ENCODE assay signal across 1 mouse cellular context in the genomic region with DNA sequence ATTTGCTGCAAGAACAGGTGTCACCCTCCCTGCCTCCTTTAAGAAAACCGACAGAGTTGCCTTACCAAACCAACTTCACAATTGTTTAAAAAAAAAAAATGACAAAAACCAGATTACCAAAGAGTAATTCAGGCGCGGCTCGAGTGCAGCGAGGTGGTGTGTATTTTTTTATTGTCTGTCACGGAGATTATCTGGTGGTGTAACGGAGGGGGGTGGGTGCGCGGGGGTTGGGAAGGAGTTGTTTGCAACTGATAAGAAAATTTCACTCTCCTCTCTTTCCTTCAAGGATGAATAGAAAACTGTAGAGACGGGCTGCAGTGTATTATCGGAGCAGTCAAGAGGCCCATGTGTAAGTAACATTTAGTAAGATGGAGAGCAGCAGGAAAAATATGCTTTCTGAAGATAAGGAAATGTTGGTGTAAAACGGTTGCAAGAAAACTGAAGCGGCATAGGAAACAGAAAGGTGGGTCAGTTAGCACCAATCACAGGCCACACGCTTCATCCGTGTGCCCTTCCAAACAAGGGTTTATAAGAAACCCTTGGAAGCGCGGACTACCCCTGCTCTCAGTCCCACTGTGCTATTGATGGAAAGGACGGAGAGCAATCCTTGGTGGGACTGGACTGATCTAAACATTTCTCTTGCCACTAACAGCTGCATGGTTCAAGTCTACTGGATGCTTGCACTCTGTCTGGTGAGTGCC.
TF ChIP-seq lines count a peak whose summit lies in the region.

No protein-coding gene starts in this region.

TF ChIP-seq in MEL, 35 proteins besides CTCF, POLR2A, EP300 and RAD21 (continued from another document):
- TF ChIP-seq E2F4 (IDR thresholded peaks at IDR 0.05; ENCODE audit: borderline replicate concordance, low read depth, low read length) (peak; percentile 39; the same call in 1 of the 2 replicates), ZMIZ1 (IDR thresholded peaks at IDR 0.05; ENCODE audit: low read depth, low read length) (peak; percentile 87), MAX (IDR thresholded peaks at IDR 0.05; ENCODE audit: low read length) (peak; percentile 71), KAT2A (conservative IDR thresholded peaks at IDR 0.05; ENCODE audit: low read depth, low read length) (peak; percentile 14; the same call in 1 of the 2 replicates), SMC3 (IDR thresholded peaks at IDR 0.05; ENCODE audit: low read depth, low read length) (no peak), MAZ (IDR thresholded peaks at IDR 0.05; ENCODE audit: low read depth, low read length) (peak; percentile 97), NELFE (IDR thresholded peaks at IDR 0.05; ENCODE audit: low read depth, low read length) (peak; percentile 69), POLR2AphosphoS2 (IDR thresholded peaks at IDR 0.05; ENCODE audit: low read length) (no peak), MYB (IDR thresholded peaks at IDR 0.05; ENCODE audit: low read depth, low read length) (peak; percentile 97), CHD2 (IDR thresholded peaks at IDR 0.05; ENCODE audit: low read length) (peak; percentile 75), HCFC1 (IDR thresholded peaks at IDR 0.05; ENCODE audit: low read depth, low read length) (no peak), MYC (IDR thresholded peaks at IDR 0.05; ENCODE audit: low read depth, low read length) (peak; percentile 82), BHLHE40 (IDR thresholded peaks at IDR 0.05; ENCODE audit: borderline replicate concordance, low read depth, low read length) (peak; percentile 83)
